Comparison of ENCODE assay signal across 11 mouse cellular contexts in the genomic region with DNA sequence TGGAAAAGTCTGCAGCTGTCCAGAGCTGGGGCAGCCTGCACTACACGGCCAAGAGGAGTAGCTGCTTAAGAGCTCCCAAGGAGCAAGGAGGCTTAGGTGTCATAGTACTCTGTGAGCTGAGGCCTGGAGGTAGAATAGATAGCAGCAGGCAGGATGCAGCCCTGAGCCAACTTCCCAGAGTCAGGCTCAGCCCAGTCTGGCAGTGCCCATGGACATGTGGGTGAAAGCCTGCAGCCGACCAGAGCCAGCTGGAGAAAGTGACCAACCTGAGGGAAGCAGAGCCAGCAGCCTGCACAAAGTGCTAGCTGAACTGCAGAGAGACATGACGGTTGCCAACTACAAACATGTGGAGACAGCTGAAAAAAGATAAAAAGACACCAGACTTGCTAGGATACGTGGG. TPM values are rescaled to one million over a fixed set of nuclear protein-coding genes. Genes with fewer than 3 reads are reported as not detected.
DNase-seq lines count a peak whose midpoint lies in the region; ATAC-seq and TF ChIP-seq lines count a peak whose summit lies in the region.
"Had no signal": no experiment of that assay in that cellular context is flagged by ENCODE, and none has a peak within 500 bp of the region (broad histone marks: within the 10 kb centered on the region; RNA-seq: fewer than 3 reads in every experiment).

No protein-coding gene starts in this region.

- TF ChIP-seq EP300 in liver, embryonic 14.5 days (IDR thresholded peaks at IDR 0.05; ENCODE audit: low read depth) = no peak

- H3K4me2 ChIP-seq in liver, embryonic 14.5 days (ENCODE audit: low read depth) = no peak overlapping the region

- no peak overlapping the region for H3K9ac ChIP-seq in liver, embryonic 14.5 days (replicated peaks)

- peak; percentile 59 to 78 for DNase-seq in heart, adult 18-20 months
- no peak for DNase-seq in heart, embryonic 10.5 days (ENCODE audit: low spot score)
- DNase-seq in adrenal gland, postnatal 36 days = peak; percentile 48 to 58
- DNase-seq in gastrocnemius, adult 2 months = peak; percentile 85
- no peak for DNase-seq in liver, embryonic 14.5 days (ENCODE audit: low read depth in 3 of 3, low spot score in 3 of 3)
- DNase-seq in spleen, postnatal 14 days (ENCODE audit: low spot score in 2 of 2) = no peak
- DNase-seq in right cerebral cortex, postnatal 25 days = no peak

- ATAC-seq in liver, embryonic 14.5 days (ENCODE audit: insufficient read depth) = no peak
- ATAC-seq in monocyte, adult 5-6 weeks (replicated peaks; ENCODE audit: insufficient number of reproducible peaks, low FRiP score, low TSS enrichment, poor library complexity, severe bottlenecking) = no peak

- no peak overlapping the region for H3K27ac ChIP-seq in heart, embryonic 10.5 days
- H3K27ac ChIP-seq in gastrocnemius, adult 2 months = peak overlapping the region; percentile 62
- H3K27ac ChIP-seq in liver, embryonic 14.5 days = peak overlapping the region; percentile 94
- H3K27ac ChIP-seq: kidney, postnatal 0 days had no signal

- H3K9me3 ChIP-seq in heart, embryonic 10.5 days = no peaks in the 10 kb centered on the region
- no peaks in the 10 kb centered on the region for H3K9me3 ChIP-seq in liver, embryonic 14.5 days (ENCODE audit: control insufficient read depth, low read length)

- 0 out of 2 replicates have a peak, but pooled peaks cover 10% of the 10 kb centered on the region for H3K4me1 ChIP-seq in heart, embryonic 10.5 days
- H3K4me1 ChIP-seq in liver, embryonic 14.5 days (replicated peaks; ENCODE audit: control insufficient read depth in 2 of 2, insufficient read depth in 2 of 2, low read length in 1 of 2) = peaks cover 41 to 46% of the 10 kb centered on the region in 2 experiments

- peaks cover 3% of the 10 kb centered on the region; the same call in 1 of the 2 replicates for H3K27me3 ChIP-seq in heart, embryonic 10.5 days (ENCODE audit: insufficient read depth, poor library complexity, severe bottlenecking)
- H3K27me3 ChIP-seq in liver, embryonic 14.5 days (ENCODE audit: control insufficient read depth, insufficient read depth, low read length) = no peaks in the 10 kb centered on the region

- intact Hi-C loops in gastrocnemius, adult 2 months (cut with DNase I) = no loop called here

- 54% methylated on average over 4 of the region's 4 CpGs for WGBS in heart, embryonic 10.5 days
- WGBS in liver, embryonic 14.5 days (ENCODE audit: insufficient replicate concordance) = 59% methylated on average over 4 of the region's 4 CpGs

- no peak overlapping the region for H3K4me3 ChIP-seq in heart, embryonic 10.5 days
- H3K4me3 ChIP-seq in gastrocnemius, adult 2 months = no peak overlapping the region
- H3K4me3 ChIP-seq in liver, embryonic 14.5 days (ENCODE audit: insufficient read depth in 1 of 2, low read depth in 2 of 2, low read length in 2 of 2) = no peak overlapping the region

- no peaks in the 10 kb centered on the region for H3K36me3 ChIP-seq in heart, embryonic 10.5 days
- H3K36me3 ChIP-seq in liver, embryonic 14.5 days (replicated peaks; ENCODE audit: control insufficient read depth, insufficient read depth, low read depth) = no peaks in the 10 kb centered on the region

- no peak for TF ChIP-seq CTCF in gastrocnemius, adult 2 months (IDR thresholded peaks at IDR 0.05)
- TF ChIP-seq CTCF in liver, embryonic 14.5 days (IDR thresholded peaks at IDR 0.05; ENCODE audit: low read depth) = no peak

RNA-seq across cellular contexts. Expression of a gene that starts 6.9 kb away (rescaled TPM):
- total RNA-seq in heart, adult 18-20 months (2021) = 1 to 10 TPM in 1 of 2 experiments, under 1 TPM in 1; 0.85 to 1.6 TPM
- polyA plus RNA-seq in heart, embryonic 10.5 days (2016; fragmentation: Nextera tagmentation; extraction: Ambion mirVana) = 113 and 127 TPM in 2 replicates
- 1 to 10 TPM; 5.8 to 6.6 TPM for total RNA-seq in adrenal gland, postnatal 36 days (2021)
- total RNA-seq in gastrocnemius, adult 2 months (2021) = under 1 TPM; 0.28 to 0.31 TPM
- polyA plus RNA-seq in liver, embryonic 14.5 days (2012; rRNA removed) = 22.9 and 50.8 TPM in 2 replicates
- 84.7 and 88.1 TPM in 2 replicates for polyA plus RNA-seq in liver, embryonic 14.5 days (2014; fragmentation: Nextera tagmentation; extraction: Ambion mirVana)
- total RNA-seq in monocyte, adult 5-6 weeks (2017) = 6.5 to 23.1 TPM (median 15.4 TPM) in 3 replicates

RNA-seq across cellular contexts. Expression of a gene that starts 27.3 kb away (rescaled TPM):
- total RNA-seq in heart, adult 18-20 months (2021) = under 1 TPM in 1 of 2 experiments, not detected in 1; 0.07 TPM
- polyA plus RNA-seq in heart, embryonic 10.5 days (2016; fragmentation: Nextera tagmentation; extraction: Ambion mirVana) = 0.20 and 0.23 TPM in 2 replicates
- 10 to 100 TPM; 20.6 to 26.4 TPM for total RNA-seq in adrenal gland, postnatal 36 days (2021)
- total RNA-seq in gastrocnemius, adult 2 months (2021) = not detected
- polyA plus RNA-seq in liver, embryonic 14.5 days (2012; rRNA removed) = 0.21 and 0.40 TPM in 2 replicates
- 0.25 and 0.27 TPM in 2 replicates for polyA plus RNA-seq in liver, embryonic 14.5 days (2014; fragmentation: Nextera tagmentation; extraction: Ambion mirVana)
- total RNA-seq in monocyte, adult 5-6 weeks (2017) = not detected in 3 replicates
- total RNA-seq: common myeloid progenitor, adult 5-6 weeks had no signal

RNA-seq across cellular contexts. Expression of a gene that starts 34.3 kb away (rescaled TPM):
- not detected for total RNA-seq in heart, adult 18-20 months (2021)
- polyA plus RNA-seq in heart, embryonic 10.5 days (2016; fragmentation: Nextera tagmentation; extraction: Ambion mirVana) = not detected in 2 replicates
- not detected for total RNA-seq in adrenal gland, postnatal 36 days (2021)
- not detected for total RNA-seq in gastrocnemius, adult 2 months (2021)
- not detected in 2 replicates for polyA plus RNA-seq in liver, embryonic 14.5 days (2012; rRNA removed)
- not detected in 2 replicates for polyA plus RNA-seq in liver, embryonic 14.5 days (2014; fragmentation: Nextera tagmentation; extraction: Ambion mirVana)
- not detected in 3 replicates for total RNA-seq in monocyte, adult 5-6 weeks (2017)
- total RNA-seq: common myeloid progenitor, adult 5-6 weeks had no signal
- polyA plus RNA-seq: heart, postnatal 0 days; kidney, postnatal 0 days had no signal

RNA-seq across cellular contexts. Expression of a gene that starts 44.4 kb away (rescaled TPM):
- 10 to 100 TPM; 20.8 to 25.7 TPM for total RNA-seq in heart, adult 18-20 months (2021)
- polyA plus RNA-seq in heart, embryonic 10.5 days (2016; fragmentation: Nextera tagmentation; extraction: Ambion mirVana) = 0.94 and 1.8 TPM in 2 replicates
- 1 to 10 TPM; 4.8 to 5.6 TPM for total RNA-seq in adrenal gland, postnatal 36 days (2021)
- 10 to 100 TPM; 14.6 to 20.8 TPM for total RNA-seq in gastrocnemius, adult 2 months (2021)
- polyA plus RNA-seq in liver, embryonic 14.5 days (2012; rRNA removed) = 0.28 and 0.39 TPM in 2 replicates
- 0.04 and 0.16 TPM in 2 replicates for polyA plus RNA-seq in liver, embryonic 14.5 days (2014; fragmentation: Nextera tagmentation; extraction: Ambion mirVana)
- 0.10 to 0.19 TPM in 2 of 3 replicates, not detected in the other for total RNA-seq in monocyte, adult 5-6 weeks (2017)

RNA-seq across cellular contexts. Expression of a gene that starts 54.9 kb away (rescaled TPM):
- 100 to 1,000 TPM; 410 to 473 TPM for total RNA-seq in heart, adult 18-20 months (2021)
- polyA plus RNA-seq in heart, embryonic 10.5 days (2016; fragmentation: Nextera tagmentation; extraction: Ambion mirVana) = 67.2 and 82.4 TPM in 2 replicates
- total RNA-seq in adrenal gland, postnatal 36 days (2021) = 100 to 1,000 TPM; 171 to 443 TPM
- total RNA-seq in gastrocnemius, adult 2 months (2021) = 100 to 1,000 TPM; 122 to 189 TPM
- polyA plus RNA-seq in liver, embryonic 14.5 days (2012; rRNA removed) = 23.1 and 26.3 TPM in 2 replicates
- polyA plus RNA-seq in liver, embryonic 14.5 days (2014; fragmentation: Nextera tagmentation; extraction: Ambion mirVana) = 23.3 and 27.4 TPM in 2 replicates
- total RNA-seq in monocyte, adult 5-6 weeks (2017) = 9.5 to 16.2 TPM (median 13.5 TPM) in 3 replicates

Comparison
In these comparisons a context has a peak if more than half of its experiments do, and no peak if none do; other contexts are left out.
1. DNase-seq: peak in heart, adult 18-20 months (2 of 2), adrenal gland, postnatal 36 days (2 of 2) and gastrocnemius, adult 2 months (single experiment); none in heart, embryonic 10.5 days (single experiment), liver, embryonic 14.5 days (0 of 3), spleen, postnatal 14 days (0 of 2) and right cerebral cortex, postnatal 25 days (single experiment).
2. RNA of a gene that starts 27.3 kb away (total RNA-seq): 20.6 to 26.4 TPM in adrenal gland, postnatal 36 days; 0.07 TPM in heart, adult 18-20 months, not detected in gastrocnemius, adult 2 months and not detected in monocyte, adult 5-6 weeks; every median in the first group is over 10 times any median in the second.